Mouse (Mus musculus) heart, postnatal 0 days (tissue): ENCODE measurements at regions not wholly inside any gene's neighbourhood (a gene's known extent, or its start where the extent isn't known, plus 50 kb on each side); places are given as distances from the start of the nearest gene placed in this dataset.

Experiments
- CTCF ChIP-seq: IDR thresholded peaks from 2 replicates; pipeline ENCODE4 v1.5.1; 2016; ENCODE audit warnings: antibody characterized with exemption, control low read depth, low read depth
- EP300 ChIP-seq: IDR thresholded peaks from 2 replicates; pipeline ENCODE4 v1.6.1; 2016; ENCODE audit warnings: antibody characterized with exemption, low read depth

DNA sequence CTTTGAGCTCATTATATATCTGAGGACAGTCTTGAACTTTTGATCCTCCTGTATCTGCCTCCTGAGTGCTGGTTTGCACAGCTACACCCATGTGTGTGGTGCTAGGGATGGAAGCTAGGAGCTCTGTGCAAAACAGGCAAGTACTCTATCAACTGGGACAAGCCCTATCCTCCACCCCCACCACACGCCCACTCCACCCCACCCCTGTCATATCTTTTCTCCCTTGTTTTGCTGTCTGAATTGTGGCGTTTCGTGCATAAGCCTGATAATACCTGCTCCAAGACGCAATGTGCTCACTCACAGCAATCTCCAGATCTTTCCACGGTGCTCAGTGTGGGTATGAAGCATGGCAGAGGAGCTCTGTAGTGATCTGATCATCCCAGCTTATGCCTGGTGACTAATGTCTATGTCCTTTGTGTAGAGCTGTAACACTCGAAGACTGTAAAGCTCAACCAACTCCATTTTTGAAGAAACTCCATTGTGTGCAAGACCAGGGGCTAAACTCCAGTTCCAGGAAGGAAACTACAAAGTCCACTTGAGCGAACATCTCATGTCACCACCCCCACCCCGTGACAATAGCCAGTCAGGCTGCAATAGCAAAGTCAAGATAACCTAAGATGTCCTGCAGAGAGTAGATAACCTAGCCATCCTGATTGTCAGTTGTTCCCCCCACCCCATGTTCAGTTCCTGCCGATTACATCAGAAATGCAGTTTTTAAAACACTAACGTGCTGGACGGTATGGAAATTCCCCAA is 52.2 kb upstream of the Asb17 start:
- TF ChIP-seq EP300 (no peak), CTCF (no peak)
